Mouse (Mus musculus) lung, postnatal 0 days (tissue): Measurements from ENCODE around the gene Mis18bp1.

ENCODE experiments used
- CTCF ChIP-seq: IDR thresholded peaks from 2 replicates; pipeline ENCODE4 v1.5.1; 2016; ENCODE audit warnings: antibody characterized with exemption, mild to moderate bottlenecking
- EP300 ChIP-seq: IDR thresholded peaks from 2 replicates; pipeline ENCODE4 v1.6.1; 2016; ENCODE audit warnings: antibody characterized with exemption, mild to moderate bottlenecking, control low read depth

GRCm38 (mm10) chr12:65172021-65172951, at the start of gene Mis18bp1:
- TF ChIP-seq CTCF (no peak), EP300 (peak; percentile 46; the same call in 1 of the 2 replicates)
